Mouse (Mus musculus) kidney, adult 2 months (tissue): ENCODE results near the gene Ccdc62. TPM values are rescaled to one million over a fixed set of nuclear protein-coding genes. Genes with fewer than 3 reads are reported as not detected.

Experiments
- DNase-seq: peaks from one replicate; pipeline ENCODE4 v3.0.0; 2021
- H3K27ac ChIP-seq: fragments of 200-500 bp; 2 replicates; pipeline ENCODE4 v1.5.1; 2012; ENCODE audit warnings: low read depth, low read length, control low read depth, inconsistent platforms; ENCODE audit not compliant: insufficient read depth
- H3K27me3 ChIP-seq: fragments of 200-500 bp; replicated peaks from 2 replicates; pipeline ENCODE4 v1.6.1; 2012; ENCODE audit warnings: mild to moderate bottlenecking, moderate library complexity, low read length, inconsistent platforms; ENCODE audit not compliant: control insufficient read depth, insufficient read depth
- H3K36me3 ChIP-seq: fragments of 200-500 bp; 2 replicates; pipeline ENCODE4 v1.6.1; 2012; ENCODE audit warnings: mild to moderate bottlenecking, moderate library complexity, low read length, inconsistent platforms; ENCODE audit not compliant: control insufficient read depth, insufficient read depth
- H3K4me1 ChIP-seq: fragments of 200-500 bp; 2 replicates; pipeline ENCODE4 v1.6.1; 2011; ENCODE audit warnings: low read length; ENCODE audit not compliant: control insufficient read depth, insufficient read depth
- H3K4me3 ChIP-seq: fragments of 200-500 bp; 2 replicates; pipeline ENCODE4 v1.5.1; 2011; ENCODE audit warnings: mild to moderate bottlenecking, low read depth, low read length, control low read depth; ENCODE audit not compliant: insufficient read depth
- CTCF ChIP-seq: fragments of 200-500 bp; conservative IDR thresholded peaks from 2 replicates; pipeline ENCODE4 v1.5.1; 2011; ENCODE audit warnings: low read depth, mild to moderate bottlenecking, control low read depth, low read length, moderate library complexity, mixed read lengths; ENCODE audit not compliant: insufficient read depth, insufficient read length
- POLR2A ChIP-seq: fragments of 200-500 bp; IDR thresholded peaks from one replicate; pipeline ENCODE4 v1.6.1; 2011; ENCODE audit warnings: low read depth, low read length, control low read depth
- WGBS: fragments of 180-500 bp; shearing (Covaris S2); methylation state at CpG from one replicate; pipeline ENCODE4 v1.1.7; 2018; 5-methylcytosine and 5-hydroxymethylcytosine counted together
- polyA plus RNA-seq: library from polyadenylated mRNA; depleted of rRNA; stranded (reverse); fragments of >200 nt; gene quantifications from 2 replicates; pipeline ENCODE4 v1.2.3, GENCODE M21; 2012

The Ccdc62 gene
- polyA plus RNA-seq, 1 experiment = 4.1 TPM

- no peaks in the 10 kb centered on the region for H3K4me1 ChIP-seq
- 76% methylated on average over 3 of the region's 3 CpGs for WGBS
These were observed 28.5 kb downstream of the Ccdc62 start for GRCm38 (mm10) chr5:123959018-123959417.

GRCm38 (mm10) chr5:123960129-123960528, 29.6 kb downstream of the Ccdc62 start:
- no peak overlapping the region for H3K27ac ChIP-seq
- H3K4me3 ChIP-seq = no peak overlapping the region
- TF ChIP-seq CTCF (no peak), POLR2A (no peak)
- H3K36me3 ChIP-seq = no peaks in the 10 kb centered on the region
- WGBS = 77% methylated on average over 8 of the region's 8 CpGs
- H3K4me1 ChIP-seq = no peaks in the 10 kb centered on the region
- DNase-seq = no peak
- H3K27me3 ChIP-seq = no peaks in the 10 kb centered on the region

More at GRCm38 (mm10) chr5:123959018-123959417, 28.5 kb downstream of the Ccdc62 start:
- Histone ChIP-seq H3K27me3 (no peaks in the 10 kb centered on the region), H3K27ac (no peak overlapping the region), H3K4me3 (no peak overlapping the region), H3K36me3 (no peaks in the 10 kb centered on the region)
- TF ChIP-seq CTCF (no peak), POLR2A (no peak)
- no peak for DNase-seq

DNA sequence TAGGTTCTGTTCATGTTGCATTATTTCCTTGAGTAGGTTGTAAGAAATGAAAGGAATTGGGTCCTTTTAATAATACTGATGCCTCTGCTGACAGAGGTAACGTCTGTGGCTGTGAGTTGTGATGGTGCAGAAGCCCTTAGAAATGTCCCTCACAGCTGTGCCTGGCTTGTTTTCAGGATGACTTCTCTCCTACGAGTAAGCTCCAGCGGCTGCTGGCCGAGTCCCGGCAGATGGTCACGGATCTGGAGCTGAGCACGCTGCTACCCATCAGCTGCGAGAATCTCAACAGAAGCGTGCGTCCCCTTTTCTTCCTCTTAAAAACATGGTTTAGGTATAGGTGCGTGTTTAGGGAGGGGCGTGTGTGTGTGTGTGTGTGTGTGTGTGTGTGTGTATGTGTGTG, 30.6 kb downstream of the Ccdc62 start:
- H3K27me3 ChIP-seq = no peaks in the 10 kb centered on the region

GRCm38 (mm10) chr5:123964208-123964607, 33.7 kb downstream of the Ccdc62 start:
- no peak for TF ChIP-seq CTCF
- Histone ChIP-seq H3K36me3 (no peaks in the 10 kb centered on the region), H3K27me3 (no peaks in the 10 kb centered on the region), H3K4me1 (peaks cover 6% of the 10 kb centered on the region; the same call in 1 of the 2 replicates), H3K4me3 (no peak overlapping the region), H3K27ac (no peak overlapping the region)
- no peak for DNase-seq
- WGBS = 90% methylated on average over 4 of the region's 4 CpGs

More for the DNA sequence above, 30.6 kb downstream of the Ccdc62 start:
- Histone ChIP-seq H3K36me3 (no peaks in the 10 kb centered on the region), H3K4me1 (no peaks in the 10 kb centered on the region), H3K27ac (no peak overlapping the region), H3K4me3 (no peak overlapping the region)
- TF ChIP-seq CTCF (no peak), POLR2A (no peak)
- 89% methylated on average over 12 of the region's 12 CpGs for WGBS
- no peak for DNase-seq

GRCm38 (mm10) chr5:123966759-123967158, 36.3 kb downstream of the Ccdc62 start:
- no peak for TF ChIP-seq POLR2A
- TF ChIP-seq CTCF = no peak
- H3K27me3 ChIP-seq = no peaks in the 10 kb centered on the region
- H3K4me1 ChIP-seq = peaks cover 6% of the 10 kb centered on the region; the same call in 1 of the 2 replicates
- no peak overlapping the region for H3K4me3 ChIP-seq
- H3K27ac ChIP-seq = no peak overlapping the region
- 88% methylated on average over 2 of the region's 2 CpGs for whole genome bisulfite sequencing
- no peak for DNase-seq
- H3K36me3 ChIP-seq = no peaks in the 10 kb centered on the region

- no peak for DNase-seq
- no peaks in the 10 kb centered on the region for H3K36me3 ChIP-seq
- no peak overlapping the region for H3K4me3 ChIP-seq
- no peak overlapping the region for H3K27ac ChIP-seq
- no peaks in the 10 kb centered on the region for H3K27me3 ChIP-seq
- TF ChIP-seq POLR2A (no peak), CTCF (no peak)
- H3K4me1 ChIP-seq = peaks cover 6% of the 10 kb centered on the region; the same call in 1 of the 2 replicates
- WGBS = 84% methylated on average over 5 of the region's 5 CpGs
These were observed 38.0 kb downstream of the Ccdc62 start for GRCm38 (mm10) chr5:123968468-123968867.

DNA sequence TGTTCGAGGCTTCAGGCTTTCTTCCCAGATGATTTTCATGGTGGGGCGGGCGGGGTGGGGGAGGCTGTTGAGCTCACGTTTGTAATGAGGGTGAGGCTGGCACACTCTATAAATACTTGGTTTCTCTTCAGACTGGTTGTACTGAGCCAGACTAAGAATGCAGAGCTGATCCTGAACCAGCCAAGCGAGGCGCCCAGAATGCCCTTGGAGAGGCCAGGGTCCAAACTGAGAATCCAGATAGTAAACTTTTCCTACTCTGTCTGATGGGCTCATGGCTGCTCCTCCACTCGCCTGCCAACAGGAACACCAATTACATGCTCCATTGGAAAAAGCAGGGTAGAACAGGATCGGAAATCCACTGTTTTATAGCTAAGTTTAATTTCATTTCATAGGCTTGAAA, 38.7 kb downstream of the Ccdc62 start:
- DNase-seq = peak; percentile 86
- no peaks in the 10 kb centered on the region for H3K36me3 ChIP-seq
- no peaks in the 10 kb centered on the region for H3K27me3 ChIP-seq
- 46% methylated on average over 8 of the region's 8 CpGs for WGBS
- no peak overlapping the region for H3K4me3 ChIP-seq
- H3K4me1 ChIP-seq = peaks cover 6% of the 10 kb centered on the region; the same call in 1 of the 2 replicates
- no peak for TF ChIP-seq CTCF
- TF ChIP-seq POLR2A = no peak
- no peak overlapping the region; the same call in 1 of the 2 replicates for H3K27ac ChIP-seq

DNA sequence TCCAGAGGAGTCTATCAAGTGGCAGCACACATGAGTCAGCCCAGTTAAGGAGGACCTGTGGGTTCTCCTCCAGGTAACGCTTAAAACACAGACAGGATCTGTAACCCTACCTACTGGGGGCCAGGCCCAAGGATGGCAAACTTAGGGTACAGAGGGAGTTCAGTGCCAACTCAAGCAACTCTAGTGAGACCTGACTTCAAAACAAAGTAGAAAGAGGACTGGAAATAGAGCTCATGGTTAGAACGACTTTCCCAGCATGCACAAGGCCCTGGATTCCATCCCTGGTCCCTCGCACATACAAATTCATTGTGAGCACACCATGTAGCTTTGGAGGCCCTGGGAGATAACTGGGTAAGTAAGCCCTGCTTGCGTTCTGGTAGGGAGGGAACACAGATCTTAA, 40.1 kb downstream of the Ccdc62 start:
- TF ChIP-seq CTCF (no peak), POLR2A (no peak)
- no peak overlapping the region for H3K4me3 ChIP-seq
- no peaks in the 10 kb centered on the region for H3K36me3 ChIP-seq
- H3K4me1 ChIP-seq = peaks cover 17% of the 10 kb centered on the region; the same call in 1 of the 2 replicates
- H3K27me3 ChIP-seq = no peaks in the 10 kb centered on the region
- no peak overlapping the region for H3K27ac ChIP-seq
- no peak for DNase-seq
- whole genome bisulfite sequencing = 92% methylated on average over 4 of the region's 4 CpGs
